Mouse (Mus musculus) gastrocnemius, adult 2 months (tissue): Measurements from ENCODE around the gene Trim72. TPM values are rescaled to one million over a fixed set of nuclear protein-coding genes. Genes with fewer than 3 reads are reported as not detected.
A peak's percentile ranks its signal among the peaks of the same experiment; 100 is the strongest.

ENCODE experiments used
- DNase-seq: peaks from one replicate; pipeline ENCODE4 v3.0.0; 2022
- H3K27ac ChIP-seq: fragments of 200-600 bp; 2 replicates; pipeline ENCODE4 v1.8.1; 2022; ENCODE audit warnings: mild to moderate bottlenecking
- H3K4me3 ChIP-seq: fragments of 200-600 bp; 2 replicates; pipeline ENCODE4 v1.8.1; 2022; ENCODE audit warnings: mild to moderate bottlenecking, moderate library complexity
- CTCF ChIP-seq: fragments of 200-600 bp; IDR thresholded peaks from 2 replicates; pipeline ENCODE4 v1.8.1; 2022; ENCODE audit warnings: antibody characterized with exemption, mild to moderate bottlenecking, moderate library complexity
- intact Hi-C: fragments of 180-260 bp; cut with DNase I; formaldehyde crosslinking; loops from one replicate; pipeline ENCODE4 v1.15.1; 2025
- total RNA-seq, 2 experiments: library from RNA; stranded (reverse); gene quantifications; 2 replicates each; pipeline ENCODE4 v1.2.3; 2021

The Trim72 gene
- total RNA-seq, 2 experiments from 2014 or later = 186 to 238 TPM

GRCm38 (mm10) chr7:128044142-128044785, 40.5 kb downstream of the Trim72 start:
- H3K4me3 ChIP-seq = no peak overlapping the region
- TF ChIP-seq CTCF = peak; percentile 34; the same call in 1 of the 2 replicates
- intact Hi-C loops = no loop called here
- H3K27ac ChIP-seq = no peak overlapping the region
- DNase-seq = peak; percentile 29

GRCm38 (mm10) chr7:128045640-128046039, 41.9 kb downstream of the Trim72 start:
- H3K4me3 ChIP-seq = no peak overlapping the region
- no peak for TF ChIP-seq CTCF
- intact Hi-C loops = no loop called here

GRCm38 (mm10) chr7:128048819-128049218, 45.1 kb downstream of the Trim72 start:
- intact Hi-C loops = no loop called here

More at GRCm38 (mm10) chr7:128045640-128046039, 41.9 kb downstream of the Trim72 start:
- DNase-seq = no peak
- no peak overlapping the region for H3K27ac ChIP-seq

GRCm38 (mm10) chr7:128049254-128049653, 45.5 kb downstream of the Trim72 start:
- intact Hi-C loops = no loop called here
- DNase-seq = no peak
- no peak overlapping the region for H3K4me3 ChIP-seq
- H3K27ac ChIP-seq = no peak overlapping the region
- TF ChIP-seq CTCF = no peak

More at GRCm38 (mm10) chr7:128048819-128049218, 45.1 kb downstream of the Trim72 start:
- no peak for DNase-seq
- H3K4me3 ChIP-seq = no peak overlapping the region
- no peak for TF ChIP-seq CTCF
- H3K27ac ChIP-seq = no peak overlapping the region

GRCm38 (mm10) chr7:128050739-128051138, 47.0 kb downstream of the Trim72 start:
- Histone ChIP-seq H3K4me3 (no peak overlapping the region), H3K27ac (no peak overlapping the region)
- intact Hi-C loops = no loop called here
- no peak for TF ChIP-seq CTCF
- DNase-seq = peak; percentile 30

DNA sequence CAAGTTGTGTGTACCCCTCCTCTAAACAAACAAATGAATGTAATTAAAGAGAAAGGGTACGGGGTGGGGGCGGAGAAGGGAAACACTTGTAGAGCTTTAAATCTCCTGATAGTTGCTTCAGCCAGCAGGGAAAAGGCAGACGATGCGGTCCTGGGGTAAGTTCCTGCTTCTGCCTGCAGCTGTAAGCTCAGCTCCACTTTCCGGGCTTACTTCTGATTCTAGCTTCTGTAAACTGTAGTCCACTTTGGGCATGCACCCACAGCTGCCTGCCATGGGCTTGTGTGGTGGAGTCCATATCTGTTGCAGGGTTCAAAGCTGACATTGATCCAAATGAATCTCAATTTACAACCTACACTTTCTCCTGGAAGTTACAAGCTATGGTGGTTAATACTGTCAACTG, 49.3 kb downstream of the Trim72 start:
- Histone ChIP-seq H3K4me3 (no peak overlapping the region), H3K27ac (no peak overlapping the region)
- TF ChIP-seq CTCF = no peak
- intact Hi-C loops = no loop called here
- no peak for DNase-seq

DNA sequence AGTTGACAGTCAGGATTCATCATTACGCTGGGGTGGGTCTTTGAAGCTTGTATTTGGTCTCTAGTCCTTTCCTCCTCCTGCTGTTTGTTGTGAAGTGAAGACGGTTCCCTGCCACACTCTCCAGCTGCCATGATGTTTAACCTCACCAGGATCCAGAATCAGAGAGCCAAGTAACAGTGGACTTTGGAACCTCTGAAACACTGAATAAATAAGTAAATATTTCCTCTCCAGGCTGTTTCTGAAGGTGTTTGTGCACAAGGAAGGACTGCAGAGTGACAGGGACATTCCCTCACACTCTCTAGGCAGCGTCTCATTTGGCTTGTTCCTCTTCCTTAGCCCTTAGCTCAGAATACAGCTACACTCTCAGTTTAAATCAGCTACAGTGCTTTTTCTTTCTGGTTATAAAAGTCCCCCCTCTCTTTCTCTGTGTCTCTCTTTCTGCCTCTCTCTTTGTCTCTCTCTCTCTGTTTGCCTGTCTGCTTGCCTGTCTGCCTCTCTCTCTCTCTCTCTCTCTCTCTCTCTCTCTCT, 53.2 kb downstream of the Trim72 start:
- intact Hi-C loops = no loop called here
- DNase-seq = no peak
- no peak overlapping the region for H3K4me3 ChIP-seq
- no peak overlapping the region for H3K27ac ChIP-seq
- TF ChIP-seq CTCF = no peak

GRCm38 (mm10) chr7:128057860-128058259, 54.1 kb downstream of the Trim72 start:
- no peak for DNase-seq
- no peak overlapping the region for H3K4me3 ChIP-seq
- TF ChIP-seq CTCF = no peak
- H3K27ac ChIP-seq = no peak overlapping the region
- intact Hi-C loops = no loop called here

DNA sequence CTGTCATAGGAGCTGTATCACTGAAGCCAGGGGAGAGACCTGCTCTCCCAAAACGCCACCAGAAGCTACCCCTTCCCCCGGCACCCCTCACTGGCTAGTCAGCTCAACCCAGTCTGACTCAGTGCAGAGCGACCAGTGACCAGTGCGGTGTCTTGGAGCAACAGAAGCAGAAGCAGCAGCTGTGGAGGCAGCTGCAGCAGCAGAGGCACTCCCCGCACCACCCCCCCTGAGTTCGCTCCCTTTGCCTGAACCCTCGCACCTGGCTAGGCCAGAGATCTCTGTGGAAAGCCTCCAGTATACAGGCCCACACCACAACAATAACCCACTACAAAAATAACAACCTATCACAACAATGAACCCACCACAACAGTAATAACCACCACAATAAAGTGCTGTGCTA, 54.8 kb downstream of the Trim72 start:
- intact Hi-C loops = no loop called here
- no peak overlapping the region for H3K27ac ChIP-seq
- DNase-seq = peak; percentile 27
- H3K4me3 ChIP-seq = no peak overlapping the region
- TF ChIP-seq CTCF = no peak

GRCm38 (mm10) chr7:128059091-128059490, 55.3 kb downstream of the Trim72 start:
- H3K4me3 ChIP-seq = no peak overlapping the region
- TF ChIP-seq CTCF = no peak
- intact Hi-C loops = no loop called here
- DNase-seq = no peak
- H3K27ac ChIP-seq = no peak overlapping the region

Other genes with a start within 250 kb of the Trim72 start
- gene Orai3, start 234.1 kb upstream of the Trim72 start, total RNA-seq = 10 to 100 TPM; 10.1 to 11.7 TPM
- gene Setd1a, start 227.3 kb upstream of the Trim72 start, total RNA-seq = 10 to 100 TPM; 15.3 to 20.8 TPM
- gene Gm49388, start 218.3 kb upstream of the Trim72 start, total RNA-seq = 1 to 10 TPM; 1.9 to 2.1 TPM
- 1 to 10 TPM; 4.7 to 6.2 TPM for gene Hsd3b7, start 203.3 kb upstream of the Trim72 start, total RNA-seq
- gene Stx4a, start 179.7 kb upstream of the Trim72 start, total RNA-seq = 10 to 100 TPM; 55.4 to 59.0 TPM
- 1 to 10 TPM; 1.0 TPM for gene Stx1b, start 179.4 kb upstream of the Trim72 start, total RNA-seq
- gene Zfp646, start 127.7 kb upstream of the Trim72 start, total RNA-seq = 10 to 100 TPM; 11.8 to 15.4 TPM
- gene Zfp668, start 127.1 kb upstream of the Trim72 start, total RNA-seq = 1 to 10 TPM; 3.3 to 5.0 TPM
- gene Prss53, start 113.0 kb upstream of the Trim72 start, total RNA-seq = 1 to 10 TPM; 1.2 to 2.0 TPM
- not detected for gene Gm21974, start 108.5 kb upstream of the Trim72 start, total RNA-seq
- gene Vkorc1, start 108.3 kb upstream of the Trim72 start, total RNA-seq = 10 to 100 TPM in 1 of 2 experiments, 1 to 10 TPM in 1; 9.2 to 12.6 TPM
- 100 to 1,000 TPM; 169 to 177 TPM for gene Bckdk, start 99.9 kb upstream of the Trim72 start, total RNA-seq
- gene Kat8, start 91.4 kb upstream of the Trim72 start, total RNA-seq = 10 to 100 TPM; 24.3 to 26.6 TPM
- gene Prss8, start 73.8 kb upstream of the Trim72 start, total RNA-seq = not detected
- gene Prss36, start 57.2 kb upstream of the Trim72 start, total RNA-seq = 1 to 10 TPM; 6.0 to 7.1 TPM
- 10 to 100 TPM; 77.8 to 99.5 TPM for gene Fus, start 36.5 kb upstream of the Trim72 start, total RNA-seq
- under 1 TPM; 0.38 to 0.89 TPM for gene Pycard, start 10.1 kb upstream of the Trim72 start, total RNA-seq
- 1 to 10 TPM; 1.0 to 1.9 TPM for gene Itgam, start 58.7 kb downstream of the Trim72 start, total RNA-seq
- gene Gm49368, start 58.7 kb downstream of the Trim72 start, total RNA-seq = not detected
- gene Itgax, start 125.6 kb downstream of the Trim72 start, total RNA-seq = under 1 TPM in 1 of 2 experiments, not detected in 1; 0.26 TPM
- gene Itgad, start 150.4 kb downstream of the Trim72 start, total RNA-seq = not detected
- gene Cox6a2, start 202.4 kb downstream of the Trim72 start, total RNA-seq = 1,000 to 10,000 TPM; 1,384 to 2,252 TPM
- 1 to 10 TPM; 7.2 to 8.0 TPM for gene Armc5, start 233.4 kb downstream of the Trim72 start, total RNA-seq
- gene 9130023H24Rik, start 234.1 kb downstream of the Trim72 start, total RNA-seq = 1 to 10 TPM; 1.9 to 2.1 TPM
- 1 to 10 TPM; 5.2 to 7.6 TPM for gene Tgfb1i1, start 242.9 kb downstream of the Trim72 start, total RNA-seq